ENCODE assay signal across 17 mouse cellular contexts in genomic region chr3:104330646-104331045, GRCm38 (mm10).
"Had no signal": no experiment of that assay in that cellular context is flagged by ENCODE, and none has a peak within 500 bp of the region (broad histone marks: within the 10 kb centered on the region; RNA-seq: fewer than 3 reads in every experiment).

No protein-coding gene starts in this region.

- H3K4me3 ChIP-seq: layer of hippocampus, adult 2 months; limb, embryonic 12.5 days; liver, embryonic 13.5 days; lung, embryonic 15.5 days; megakaryocyte, embryonic 14.5 days; midbrain, embryonic 15.5 days; neural tube, embryonic 12.5 days had no signal

- H3K9me3 ChIP-seq: limb, embryonic 12.5 days; liver, embryonic 13.5 days; lung, embryonic 15.5 days; megakaryocyte, embryonic 14.5 days; midbrain, embryonic 15.5 days; neural tube, embryonic 12.5 days had no signal

- H3K4me2 ChIP-seq: limb, embryonic 12.5 days; liver, embryonic 13.5 days; lung, embryonic 15.5 days; midbrain, embryonic 11.5 days; midbrain, embryonic 15.5 days; neural tube, embryonic 12.5 days had no signal

- H3K27me3 ChIP-seq: limb, embryonic 12.5 days; liver, embryonic 13.5 days; lung, embryonic 15.5 days; megakaryocyte, embryonic 14.5 days; midbrain, embryonic 15.5 days; neural tube, embryonic 12.5 days had no signal

- ATAC-seq: liver, postnatal 0 days; midbrain, embryonic 15.5 days had no signal

- H3K36me3 ChIP-seq: limb, embryonic 12.5 days; liver, embryonic 13.5 days; lung, embryonic 15.5 days; midbrain, embryonic 15.5 days; neural tube, embryonic 12.5 days had no signal

- H3K4me1 ChIP-seq: limb, embryonic 12.5 days; megakaryocyte, embryonic 14.5 days had no signal

- DNase-seq: kidney, postnatal 4 days; liver; liver, embryonic 13.5 days; liver, postnatal 0 days; lung, postnatal 14 days; thymus, adult 2 months; thymus, postnatal 25 days had no signal

- H3K27ac ChIP-seq: kidney, postnatal 0 days; layer of hippocampus, adult 2 months; limb, embryonic 12.5 days; liver, embryonic 13.5 days; lung, embryonic 15.5 days; macrophage; midbrain, embryonic 15.5 days; neural tube, embryonic 12.5 days; stomach, postnatal 0 days had no signal

- H3K9ac ChIP-seq: limb, embryonic 12.5 days; liver, embryonic 13.5 days; liver, postnatal 0 days; lung, embryonic 15.5 days; midbrain, embryonic 15.5 days; neural tube, embryonic 12.5 days had no signal
